ENCODE assay signal across 26 mouse cellular contexts in genomic region chr6:144473437-144473836, GRCm38 (mm10).
"Had no signal": no experiment of that assay in that cellular context is flagged by ENCODE, and none has a peak within 500 bp of the region (broad histone marks: within the 10 kb centered on the region; RNA-seq: fewer than 3 reads in every experiment).

No protein-coding gene starts in this region.

- H3K9ac ChIP-seq: embryonic facial prominence, embryonic 12.5 days; embryonic facial prominence, embryonic 13.5 days; embryonic facial prominence, embryonic 15.5 days; forebrain, embryonic 12.5 days; forebrain, embryonic 13.5 days; forebrain, postnatal 0 days had no signal

- H3K36me3 ChIP-seq: embryonic facial prominence, embryonic 10.5 days; embryonic facial prominence, embryonic 12.5 days; embryonic facial prominence, embryonic 13.5 days; embryonic facial prominence, embryonic 15.5 days; forebrain, embryonic 12.5 days; heart, embryonic 10.5 days had no signal

- ATAC-seq: forebrain, embryonic 13.5 days; forebrain, postnatal 0 days had no signal

- H3K9me3 ChIP-seq: embryonic facial prominence, embryonic 10.5 days; embryonic facial prominence, embryonic 12.5 days; embryonic facial prominence, embryonic 13.5 days; embryonic facial prominence, embryonic 15.5 days; forebrain, embryonic 12.5 days; heart, embryonic 10.5 days had no signal

- H3K27me3 ChIP-seq: embryonic facial prominence, embryonic 12.5 days; embryonic facial prominence, embryonic 13.5 days; embryonic facial prominence, embryonic 15.5 days; forebrain, embryonic 12.5 days; forebrain, embryonic 13.5 days had no signal

- H3K4me2 ChIP-seq: embryonic facial prominence, embryonic 12.5 days; embryonic facial prominence, embryonic 13.5 days; embryonic facial prominence, embryonic 15.5 days; forebrain, embryonic 12.5 days; forebrain, embryonic 13.5 days had no signal

- H3K4me3 ChIP-seq: embryonic facial prominence, embryonic 10.5 days; embryonic facial prominence, embryonic 12.5 days; embryonic facial prominence, embryonic 13.5 days; embryonic facial prominence, embryonic 15.5 days; erythroblast, embryonic 14.5 days; forebrain, embryonic 12.5 days; forebrain, embryonic 13.5 days; gastrocnemius, adult 2 months; heart, adult 2 months; heart, embryonic 10.5 days had no signal

- H3K27ac ChIP-seq: embryonic facial prominence, embryonic 10.5 days; embryonic facial prominence, embryonic 12.5 days; embryonic facial prominence, embryonic 13.5 days; embryonic facial prominence, embryonic 15.5 days; forebrain, embryonic 12.5 days; forebrain, embryonic 13.5 days; gastrocnemius, adult 2 months; heart, adult 2 months; heart, embryonic 10.5 days had no signal

- H3K4me1 ChIP-seq: embryonic facial prominence, embryonic 10.5 days; embryonic facial prominence, embryonic 12.5 days; embryonic facial prominence, embryonic 15.5 days had no signal

- DNase-seq: cerebellum, adult 18-20 months; cerebellum, adult 2 months; cerebellum, adult 8-10 months; cerebellum, adult 9-10 months; cerebellum, adult 9-11 months; cerebellum, postnatal 10 days; cerebellum, postnatal 14 days; cerebellum, postnatal 25 days; cerebellum, postnatal 36 days; embryo, embryonic 11 days; forebrain, postnatal 0 days; gastrocnemius, adult 2 months; gastrocnemius, postnatal 10 days; gastrocnemius, postnatal 14 days; gastrocnemius, postnatal 25 days; gastrocnemius, postnatal 36 days; heart, adult 18-20 months; heart, adult 2 months had no signal
